Mouse (Mus musculus) bone marrow, adult 2 months (tissue): ENCODE data around the gene Kif1b. TPM values are rescaled to one million over a fixed set of nuclear protein-coding genes. Genes with fewer than 3 reads are reported as not detected.

Experiments used
- H3K27ac ChIP-seq: fragments of 200-500 bp; 2 replicates; pipeline ENCODE4 v1.5.1; 2012; ENCODE audit warnings: low read depth, mild to moderate bottlenecking, control low read depth, inconsistent platforms, low read length; ENCODE audit not compliant: control insufficient read depth, poor library complexity, insufficient read depth
- H3K4me1 ChIP-seq: fragments of 200-500 bp; 2 replicates; pipeline ENCODE4 v1.6.1; 2011; ENCODE audit warnings: low read length; ENCODE audit not compliant: control insufficient read depth, insufficient read depth
- H3K4me3 ChIP-seq: fragments of 200-500 bp; replicated peaks from 2 replicates; pipeline ENCODE3; 2011; ENCODE audit warnings: mild to moderate bottlenecking, low read depth, low read length, control low read depth; ENCODE audit not compliant: control insufficient read depth
- CTCF ChIP-seq: fragments of 200-500 bp; IDR thresholded peaks from 2 replicates; pipeline ENCODE4 v1.5.1; 2011; ENCODE audit warnings: low read length, control low read depth; ENCODE audit not compliant: control insufficient read depth, insufficient read depth
- POLR2A ChIP-seq: fragments of 200-500 bp; IDR thresholded peaks from 2 replicates; pipeline ENCODE4 v1.6.1; 2011; ENCODE audit warnings: low read depth, mild to moderate bottlenecking, control low read depth, low read length, borderline replicate concordance; ENCODE audit not compliant: control insufficient read depth
- WGBS: fragments of 180-500 bp; shearing (Covaris S2); methylation state at CpG from one replicate; pipeline ENCODE4 v1.1.7; 2018; 5-methylcytosine and 5-hydroxymethylcytosine counted together
- polyA plus RNA-seq: library from polyadenylated mRNA; stranded (reverse); fragments of >200 nt; gene quantifications from 2 replicates; pipeline ENCODE4 v1.2.4, GENCODE M21; 2011; ENCODE audit warnings: low replicate concordance; ENCODE audit not compliant: missing spikeins, insufficient read depth, insufficient read length

The Kif1b gene
- polyA plus RNA-seq, 1 experiment = 11.5 TPM

- TF ChIP-seq POLR2A (no peak), CTCF (no peak)
- no peak overlapping the region for H3K4me3 ChIP-seq
- no peak overlapping the region for H3K27ac ChIP-seq
- 92% methylated on average over 1 of the region's 1 CpGs for WGBS
- no peaks in the 10 kb centered on the region for H3K4me1 ChIP-seq
These were observed 34.4 kb downstream of the Kif1b start for GRCm38 (mm10) chr4:149273128-149273527.

DNA sequence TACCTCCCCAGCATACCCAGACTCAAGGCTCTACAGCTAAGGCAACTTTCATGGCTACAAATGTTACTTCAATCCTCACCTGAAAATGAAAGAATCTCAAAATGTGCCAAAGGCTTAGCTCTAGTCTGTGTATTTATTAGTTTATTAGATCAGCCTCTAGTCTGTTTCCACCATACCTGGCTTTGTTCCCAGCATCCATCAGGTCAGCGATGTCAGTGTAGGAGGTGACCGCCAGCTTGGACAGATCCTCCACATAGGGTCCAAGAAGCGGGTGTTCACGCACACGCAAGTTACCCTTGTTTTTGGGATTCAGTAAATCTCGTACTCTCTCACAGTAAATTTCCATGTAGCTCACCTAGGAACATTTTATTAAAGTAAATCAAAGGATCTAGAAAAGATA lies 37.0 kb downstream of the Kif1b start:
- H3K4me3 ChIP-seq = no peak overlapping the region
- no peak for TF ChIP-seq CTCF
- TF ChIP-seq POLR2A = no peak
- H3K4me1 ChIP-seq = no peaks in the 10 kb centered on the region
- no peak overlapping the region for H3K27ac ChIP-seq
- WGBS = 92% methylated on average over 6 of the region's 6 CpGs

GRCm38 (mm10) chr4:149269026-149269425 lies 38.5 kb downstream of the Kif1b start:
- Histone ChIP-seq H3K4me1 (no peaks in the 10 kb centered on the region), H3K27ac (no peak overlapping the region), H3K4me3 (no peak overlapping the region)
- TF ChIP-seq CTCF (no peak), POLR2A (no peak)
- WGBS = 84% methylated on average over 4 of the region's 4 CpGs

- WGBS = 97% methylated on average over 2 of the region's 2 CpGs
- Histone ChIP-seq H3K4me1 (no peaks in the 10 kb centered on the region), H3K27ac (no peak overlapping the region), H3K4me3 (no peak overlapping the region)
- TF ChIP-seq CTCF (no peak), POLR2A (no peak)
These were observed 42.6 kb downstream of the Kif1b start for GRCm38 (mm10) chr4:149264895-149265294.

- no peak overlapping the region for H3K4me3 ChIP-seq
- no peaks in the 10 kb centered on the region for H3K4me1 ChIP-seq
- H3K27ac ChIP-seq = no peak overlapping the region
- TF ChIP-seq POLR2A (no peak), CTCF (no peak)
- WGBS = 87% methylated on average over 9 of the region's 9 CpGs
These were observed 44.3 kb downstream of the Kif1b start for GRCm38 (mm10) chr4:149263218-149263617.

- Histone ChIP-seq H3K4me3 (no peak overlapping the region), H3K27ac (no peak overlapping the region), H3K4me1 (no peaks in the 10 kb centered on the region)
- TF ChIP-seq POLR2A (no peak), CTCF (no peak)
- 66% methylated on average over 3 of the region's 3 CpGs for WGBS
These were observed 46.0 kb downstream of the Kif1b start for GRCm38 (mm10) chr4:149261466-149261865.

DNA sequence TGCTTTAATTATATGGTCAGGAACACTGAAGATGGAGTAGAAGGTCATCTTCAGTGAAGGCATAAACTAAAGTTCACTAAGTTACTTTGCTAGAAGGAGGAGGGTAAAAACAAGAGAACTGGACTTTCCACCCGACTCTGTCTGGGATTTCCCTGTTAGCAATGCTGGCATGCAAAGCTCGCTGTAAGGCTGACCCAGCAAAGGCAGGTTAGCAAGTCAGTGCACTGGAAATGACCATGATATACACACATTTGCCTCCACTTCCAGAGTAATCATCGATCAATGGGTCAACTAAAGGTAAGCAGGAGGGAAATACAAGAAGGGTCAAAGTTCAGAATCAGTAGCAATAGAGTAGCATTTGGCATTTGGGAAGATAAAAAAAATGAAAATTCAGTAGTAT lies 46.6 kb downstream of the Kif1b start:
- TF ChIP-seq CTCF (no peak), POLR2A (no peak)
- H3K4me3 ChIP-seq = no peak overlapping the region
- WGBS = 77% methylated on average over 3 of the region's 3 CpGs
- no peaks in the 10 kb centered on the region for H3K4me1 ChIP-seq
- H3K27ac ChIP-seq = no peak overlapping the region

- WGBS = 64% methylated on average over 9 of the region's 9 CpGs
- TF ChIP-seq POLR2A (no peak), CTCF (no peak)
- H3K4me1 ChIP-seq = no peaks in the 10 kb centered on the region
These were observed 48.0 kb downstream of the Kif1b start for GRCm38 (mm10) chr4:149259391-149260094.

GRCm38 (mm10) chr4:149258926-149259325 lies 48.6 kb downstream of the Kif1b start:
- 69% methylated on average over 3 of the region's 3 CpGs for whole genome bisulfite sequencing
- Histone ChIP-seq H3K4me1 (no peaks in the 10 kb centered on the region), H3K27ac (no peak overlapping the region), H3K4me3 (no peak overlapping the region)
- TF ChIP-seq CTCF = no peak
- no peak for TF ChIP-seq POLR2A

More at GRCm38 (mm10) chr4:149259391-149260094, 48.0 kb downstream of the Kif1b start:
- H3K27ac ChIP-seq = no peak overlapping the region
- H3K4me3 ChIP-seq = no peak overlapping the region
